Mouse (Mus musculus): ENCODE data around the gene Gm45808.
"Not testable (repeated sequence)": the region's sequence is repeated elsewhere in the genome, so short reads cannot be mapped to it uniquely, and the experiment has no call there.

DNA sequence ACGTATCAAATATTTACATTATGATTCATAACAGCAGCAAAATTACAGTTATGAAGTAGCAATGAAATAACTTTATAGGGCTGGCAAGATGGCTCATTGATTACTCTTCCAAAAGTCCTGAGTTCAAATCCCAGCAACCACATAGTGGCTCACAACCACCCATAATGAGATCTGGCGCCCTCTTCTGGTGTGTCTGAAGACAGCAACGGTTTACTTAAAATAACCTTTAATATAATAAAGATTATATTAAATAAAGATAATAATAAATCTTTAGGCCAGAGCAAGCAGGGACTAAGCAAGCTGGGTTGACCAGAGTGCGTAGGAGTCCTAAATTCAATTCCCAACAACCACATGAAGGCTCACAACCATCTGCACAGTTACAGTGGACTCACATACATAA lies 23.7 kb downstream of the Gm45808 start:
- TF ChIP-seq CTCF (IDR thresholded peaks at IDR 0.05; ENCODE audit: extremely low read depth, insufficient read length, insufficient replicate concordance, low read depth, low read length); POLR2A (IDR thresholded peaks at IDR 0.05; ENCODE audit: low read depth, low read length): not testable (repeated sequence)
